Mouse (Mus musculus): ENCODE data around the gene Trim3.

Trim3 gene

GRCm38 (mm10) chr7:105556406-105556805 lies 77.0 kb downstream of the Trim3 start:
- DNase-seq (ENCODE audit: low spot score): no peak

GRCm38 (mm10) chr7:105555571-105555970 lies 77.8 kb downstream of the Trim3 start:
- DNase-seq (ENCODE audit: low spot score): no peak

All from layer of hippocampus, adult 11-12 months (tissue).